Mouse (Mus musculus) liver, adult 2 months (tissue): ENCODE data around the gene Dhps.

Experiments
- CTCF ChIP-seq: fragments of 200-500 bp; IDR thresholded peaks from 2 replicates; pipeline ENCODE4 v1.5.1; 2011; ENCODE audit warnings: low read depth, low read length, control low read depth
- POLR2A ChIP-seq: fragments of 200-500 bp; IDR thresholded peaks from 2 replicates; pipeline ENCODE4 v1.6.1; 2011; ENCODE audit warnings: low read length, control low read depth; ENCODE audit not compliant: insufficient read depth; ENCODE audit errors: extremely low read depth

- TF ChIP-seq CTCF (no peak), POLR2A (no peak)
Measured at GRCm38 (mm10) chr8:85095051-85095450, 23.5 kb downstream of the Dhps start.
